Mouse (Mus musculus) T-helper 2 cell (primary cell): Measurements from ENCODE around the gene Ptprt.

Source experiments
- in situ Hi-C: fragments of 300-600 bp; cut with MboI, MseI; formaldehyde crosslinking; loops from one replicate; pipeline ENCODE4 v1.15.1; 2025; ENCODE audit warnings: high pct_unique_total_duplicates

Gene Ptprt

GRCm38 (mm10) chr2:161706386-161706915, 954.5 kb downstream of the Ptprt start:
- in situ Hi-C loops = no loop called here

- in situ Hi-C loops = no loop called here
Measured at GRCm38 (mm10) chr2:161704811-161705210, 956.1 kb downstream of the Ptprt start.

- in situ Hi-C loops = no loop called here
Measured at GRCm38 (mm10) chr2:161704410-161704809, 956.5 kb downstream of the Ptprt start.

GRCm38 (mm10) chr2:161695819-161696218, 965.1 kb downstream of the Ptprt start:
- in situ Hi-C loops = no loop called here

GRCm38 (mm10) chr2:161668302-161668986, 992.5 kb downstream of the Ptprt start:
- in situ Hi-C loops = no loop called here

- in situ Hi-C loops = no loop called here
Measured at GRCm38 (mm10) chr2:161661912-161662311, 999.0 kb downstream of the Ptprt start.

GRCm38 (mm10) chr2:161660827-161661226, 1000.1 kb downstream of the Ptprt start:
- in situ Hi-C loops = no loop called here

- in situ Hi-C loops = no loop called here
Measured at GRCm38 (mm10) chr2:161657046-161657445, 1003.9 kb downstream of the Ptprt start.

GRCm38 (mm10) chr2:161656632-161657031, 1004.3 kb downstream of the Ptprt start:
- in situ Hi-C loops = no loop called here

- in situ Hi-C loops = no loop called here
Measured at GRCm38 (mm10) chr2:161640805-161641204, 1020.1 kb downstream of the Ptprt start.

- in situ Hi-C loops = no loop called here
Measured at GRCm38 (mm10) chr2:161634084-161634483, 1026.9 kb downstream of the Ptprt start.

GRCm38 (mm10) chr2:161625896-161626295, 1035.1 kb downstream of the Ptprt start:
- in situ Hi-C loops = no loop called here

- in situ Hi-C loops = no loop called here
Measured at GRCm38 (mm10) chr2:161608401-161608800, 1052.5 kb downstream of the Ptprt start.

GRCm38 (mm10) chr2:161607372-161607771, 1053.6 kb downstream of the Ptprt start:
- in situ Hi-C loops = no loop called here

GRCm38 (mm10) chr2:161600206-161600808, 1060.6 kb downstream of the Ptprt start:
- in situ Hi-C loops = no loop called here

- in situ Hi-C loops = no loop called here
Measured at GRCm38 (mm10) chr2:161593391-161594152, 1067.4 kb downstream of the Ptprt start.

GRCm38 (mm10) chr2:161574401-161574800, 1086.5 kb downstream of the Ptprt start:
- in situ Hi-C loops = no loop called here

- in situ Hi-C loops = no loop called here
Measured at GRCm38 (mm10) chr2:161572201-161572600, 1088.7 kb downstream of the Ptprt start.

- in situ Hi-C loops = no loop called here
Measured at GRCm38 (mm10) chr2:161570236-161570995, 1090.5 kb downstream of the Ptprt start.

- in situ Hi-C loops = no loop called here
Measured at GRCm38 (mm10) chr2:161561502-161561901, 1099.4 kb downstream of the Ptprt start.

- in situ Hi-C loops = no loop called here
Measured at GRCm38 (mm10) chr2:161557874-161558273, 1103.1 kb downstream of the Ptprt start.

- in situ Hi-C loops = no loop called here
Measured at GRCm38 (mm10) chr2:161553651-161554050, 1107.3 kb downstream of the Ptprt start.
